Mouse (Mus musculus) ovary, postnatal 14 days (tissue): Measurements from ENCODE around the gene Gm7982.
"Not testable (repeated sequence)": the region's sequence is repeated elsewhere in the genome, so short reads cannot be mapped to it uniquely, and the experiment has no call there.

Experiments
- DNase-seq: peaks from one replicate; pipeline ENCODE4 v3.0.0; 2022; ENCODE audit warnings: low spot score

Gm7982 gene

GRCm38 (mm10) chr5:95741714-95742113 is at the start of gene Gm7982:
TSS of gene Gm7982 (plus strand) at chr5:95742014.
- DNase-seq = not testable (repeated sequence)

- not testable (repeated sequence) for DNase-seq
Measured at GRCm38 (mm10) chr5:95736073-95736472, 5.7 kb upstream of the Gm7982 start, which contains the start of gene Gm7978. TSS of gene Gm7978 (minus strand) at chr5:95736173.

- DNase-seq = not testable (repeated sequence)
Measured at GRCm38 (mm10) chr5:95775690-95776089, 33.9 kb downstream of the Gm7982 start, which contains the start of gene E330014E10Rik. TSS of gene E330014E10Rik (plus strand) at chr5:95775990.
